Comparison of ENCODE assay signal across 9 mouse cellular contexts in the genomic region with DNA sequence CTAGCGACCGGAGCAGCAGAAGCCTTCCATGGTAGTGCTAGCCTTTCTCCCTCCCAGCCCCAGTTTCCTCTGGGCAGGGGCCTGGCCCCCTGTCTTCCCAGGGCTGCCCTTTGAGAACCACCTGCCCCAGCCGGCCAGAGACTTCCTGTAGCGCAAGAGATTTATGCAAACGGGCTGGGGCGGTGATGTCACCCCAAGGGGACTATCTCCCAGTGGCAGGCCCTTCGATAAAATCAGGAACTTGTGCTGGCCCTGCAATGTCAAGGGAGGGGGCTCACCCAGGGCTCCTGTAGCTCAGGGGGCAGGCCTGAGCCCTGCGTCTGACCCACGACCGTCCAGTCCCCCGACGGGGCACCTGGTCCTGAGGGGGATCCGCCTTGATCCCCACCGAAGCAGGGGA. TPM values are rescaled to one million over a fixed set of nuclear protein-coding genes. Genes with fewer than 3 reads are reported as not detected.
DNase-seq lines count a peak whose midpoint lies in the region; ATAC-seq and TF ChIP-seq lines count a peak whose summit lies in the region.
"Had no signal": no experiment of that assay in that cellular context is flagged by ENCODE, and none has a peak within 500 bp of the region (broad histone marks: within the 10 kb centered on the region; RNA-seq: fewer than 3 reads in every experiment).

No protein-coding gene starts in this region.

- no peak for ATAC-seq in forebrain, embryonic 16.5 days
- peak; percentile 35; the same call in 1 of the 2 replicates for ATAC-seq in stomach, embryonic 16.5 days (ENCODE audit: insufficient read depth, low FRiP score)
- no peak for ATAC-seq in hindbrain, embryonic 12.5 days (ENCODE audit: low FRiP score)

- H3K4me2 ChIP-seq in forebrain, embryonic 16.5 days (ENCODE audit: low read length) = no peak overlapping the region
- H3K4me2 ChIP-seq in stomach, embryonic 16.5 days (ENCODE audit: low read depth, low read length) = no peak overlapping the region
- H3K4me2 ChIP-seq in hindbrain, embryonic 12.5 days (replicated peaks) = no peak overlapping the region

- no peaks in the 10 kb centered on the region for H3K36me3 ChIP-seq in forebrain, embryonic 10.5 days (replicated peaks)
- H3K36me3 ChIP-seq in forebrain, embryonic 16.5 days (ENCODE audit: control insufficient read depth, insufficient read depth) = no peaks in the 10 kb centered on the region
- no peaks in the 10 kb centered on the region for H3K36me3 ChIP-seq in thymus, adult 2 months (ENCODE audit: control insufficient read depth, insufficient read depth, low read length)
- no peaks in the 10 kb centered on the region for H3K36me3 ChIP-seq in stomach, embryonic 16.5 days (ENCODE audit: control insufficient read depth, insufficient read depth, low read length)
- no peaks in the 10 kb centered on the region for H3K36me3 ChIP-seq in hindbrain, embryonic 12.5 days

- TF ChIP-seq CTCF in thymus, adult 2 months (IDR thresholded peaks at IDR 0.05; ENCODE audit: borderline replicate concordance, control insufficient read depth, extremely low read depth, insufficient read depth, low read length, poor library complexity) = no peak

- H3K9me3 ChIP-seq in forebrain, embryonic 10.5 days = no peaks in the 10 kb centered on the region
- H3K9me3 ChIP-seq in forebrain, embryonic 16.5 days (ENCODE audit: control insufficient read depth, low read length) = no peaks in the 10 kb centered on the region
- H3K9me3 ChIP-seq in stomach, embryonic 16.5 days (replicated peaks; ENCODE audit: control insufficient read depth, low read length) = no peaks in the 10 kb centered on the region
- H3K9me3 ChIP-seq in hindbrain, embryonic 12.5 days (replicated peaks) = no peaks in the 10 kb centered on the region

- peak overlapping the region; percentile 11; the same call in 1 of the 2 replicates for H3K27ac ChIP-seq in forebrain, embryonic 10.5 days
- no peak overlapping the region for H3K27ac ChIP-seq in forebrain, embryonic 16.5 days (ENCODE audit: low read length)
- H3K27ac ChIP-seq in thymus, adult 2 months (ENCODE audit: control insufficient read depth, insufficient read depth, low read length) = no peak overlapping the region; the same call in 1 of the 2 replicates
- no peak overlapping the region; the same call in 1 of the 2 replicates for H3K27ac ChIP-seq in stomach, embryonic 16.5 days (ENCODE audit: low read length)
- H3K27ac ChIP-seq in hindbrain, embryonic 12.5 days = no peak overlapping the region

- H3K27me3 ChIP-seq in forebrain, embryonic 10.5 days (ENCODE audit: poor library complexity, severe bottlenecking) = no peaks in the 10 kb centered on the region
- no peaks in the 10 kb centered on the region for H3K27me3 ChIP-seq in forebrain, embryonic 16.5 days (replicated peaks; ENCODE audit: control insufficient read depth, insufficient read depth, low read length)
- no peaks in the 10 kb centered on the region for H3K27me3 ChIP-seq in thymus, adult 2 months (ENCODE audit: control insufficient read depth, insufficient read depth, low read length)
- H3K27me3 ChIP-seq in stomach, embryonic 16.5 days (ENCODE audit: control insufficient read depth, insufficient read depth, low read length) = no peaks in the 10 kb centered on the region
- no peaks in the 10 kb centered on the region for H3K27me3 ChIP-seq in hindbrain, embryonic 12.5 days

- TF ChIP-seq POLR2A in thymus, adult 2 months (IDR thresholded peaks at IDR 0.05; ENCODE audit: control insufficient read depth, extremely low read depth, insufficient read depth, low read length, poor library complexity) = no peak

- peaks cover 11% of the 10 kb centered on the region; the same call in 1 of the 2 replicates for H3K4me1 ChIP-seq in forebrain, embryonic 10.5 days
- no peaks in the 10 kb centered on the region for H3K4me1 ChIP-seq in forebrain, embryonic 16.5 days (replicated peaks; ENCODE audit: control insufficient read depth, insufficient read depth, low read length)
- peaks cover 4% of the 10 kb centered on the region; the same call in 1 of the 2 replicates for H3K4me1 ChIP-seq in thymus, adult 2 months (replicated peaks; ENCODE audit: control insufficient read depth, insufficient read depth, low read length)
- H3K4me1 ChIP-seq in stomach, embryonic 16.5 days (ENCODE audit: control insufficient read depth, insufficient read depth, low read length) = no peaks in the 10 kb centered on the region
- H3K4me1 ChIP-seq in hindbrain, embryonic 12.5 days = no peaks in the 10 kb centered on the region

- H3K4me3 ChIP-seq in forebrain, embryonic 10.5 days = no peak overlapping the region
- no peak overlapping the region for H3K4me3 ChIP-seq in forebrain, embryonic 16.5 days (replicated peaks; ENCODE audit: low read length)
- peak overlapping the region; percentile 18 for H3K4me3 ChIP-seq in thymus, adult 2 months (ENCODE audit: control insufficient read depth, insufficient read depth, low read length)
- peak overlapping the region; percentile 22 for H3K4me3 ChIP-seq in stomach, embryonic 16.5 days (replicated peaks; ENCODE audit: low read length)
- no peak overlapping the region for H3K4me3 ChIP-seq in hindbrain, embryonic 12.5 days
- H3K4me3 ChIP-seq: myocyte had no signal

- H3K9ac ChIP-seq in forebrain, embryonic 16.5 days (replicated peaks; ENCODE audit: low read depth, low read length) = no peak overlapping the region
- H3K9ac ChIP-seq in stomach, embryonic 16.5 days (ENCODE audit: low read length) = peak overlapping the region; percentile 29; the same call in 1 of the 2 replicates
- no peak overlapping the region for H3K9ac ChIP-seq in hindbrain, embryonic 12.5 days

- 73% methylated on average over 14 of the region's 14 CpGs for WGBS in forebrain, embryonic 10.5 days
- 77% methylated on average over 14 of the region's 14 CpGs for WGBS in forebrain, embryonic 16.5 days
- 36% methylated on average over 14 of the region's 14 CpGs for WGBS in thymus, adult 2 months
- WGBS in stomach, embryonic 16.5 days = 63% methylated on average over 14 of the region's 14 CpGs
- WGBS in hindbrain, embryonic 12.5 days = 72% methylated on average over 14 of the region's 14 CpGs

- no peak for DNase-seq in forebrain, embryonic 10.5 days (ENCODE audit: extremely low spot score, low spot score)
- DNase-seq in thymus, adult 2 months = no peak
- DNase-seq in thymus, postnatal 0 days (ENCODE audit: low spot score) = no peak
- DNase-seq in lung, postnatal 25 days (ENCODE audit: low spot score) = peak; percentile 67
- no peak for DNase-seq in frontal cortex, postnatal 25 days (ENCODE audit: low spot score in 2 of 2)

RNA-seq across cellular contexts. Expression of a gene that starts 14.3 kb away (rescaled TPM):
- 2.8 and 3.1 TPM in 2 replicates for polyA plus RNA-seq in forebrain, embryonic 10.5 days (2016; fragmentation: Nextera tagmentation; extraction: Ambion mirVana)
- polyA plus RNA-seq in forebrain, embryonic 16.5 days (2015; fragmentation: Nextera tagmentation; extraction: Ambion mirVana) = 1.7 and 1.9 TPM in 2 replicates
- 53.6 and 55.7 TPM in 2 replicates for polyA plus RNA-seq in thymus, adult 2 months (2012; rRNA removed)
- 13.8 and 14.0 TPM in 2 replicates for polyA plus RNA-seq in thymus, postnatal 0 days (2015; fragmentation: Nextera tagmentation; extraction: Ambion mirVana)
- 5.1 and 6.7 TPM in 2 replicates for polyA plus RNA-seq in stomach, embryonic 16.5 days (2015; fragmentation: Nextera tagmentation; extraction: Ambion mirVana)
- 4.2 and 4.6 TPM in 2 replicates for polyA plus RNA-seq in hindbrain, embryonic 12.5 days (2016; fragmentation: Nextera tagmentation; extraction: Ambion mirVana)

RNA-seq across cellular contexts. Expression of a gene that starts 21.4 kb away (rescaled TPM):
- polyA plus RNA-seq in forebrain, embryonic 10.5 days (2016; fragmentation: Nextera tagmentation; extraction: Ambion mirVana) = not detected in 2 replicates
- not detected in 2 replicates for polyA plus RNA-seq in forebrain, embryonic 16.5 days (2015; fragmentation: Nextera tagmentation; extraction: Ambion mirVana)
- polyA plus RNA-seq in thymus, adult 2 months (2012; rRNA removed) = 2.4 and 57.9 TPM in 2 replicates
- polyA plus RNA-seq in thymus, postnatal 0 days (2015; fragmentation: Nextera tagmentation; extraction: Ambion mirVana) = 0.18 and 0.36 TPM in 2 replicates
- 0.17 and 0.54 TPM in 2 replicates for polyA plus RNA-seq in stomach, embryonic 16.5 days (2015; fragmentation: Nextera tagmentation; extraction: Ambion mirVana)
- 0.28 and 0.30 TPM in 2 replicates for polyA plus RNA-seq in hindbrain, embryonic 12.5 days (2016; fragmentation: Nextera tagmentation; extraction: Ambion mirVana)

RNA-seq across cellular contexts. Expression of a gene that starts 26.3 kb away (rescaled TPM):
- polyA plus RNA-seq in forebrain, embryonic 10.5 days (2016; fragmentation: Nextera tagmentation; extraction: Ambion mirVana) = 17.8 and 17.9 TPM in 2 replicates
- polyA plus RNA-seq in forebrain, embryonic 16.5 days (2015; fragmentation: Nextera tagmentation; extraction: Ambion mirVana) = 23.1 and 33.3 TPM in 2 replicates
- polyA plus RNA-seq in thymus, adult 2 months (2012; rRNA removed) = 45.8 and 59.0 TPM in 2 replicates
- polyA plus RNA-seq in thymus, postnatal 0 days (2015; fragmentation: Nextera tagmentation; extraction: Ambion mirVana) = 15.1 and 16.4 TPM in 2 replicates
- 43.7 and 51.3 TPM in 2 replicates for polyA plus RNA-seq in stomach, embryonic 16.5 days (2015; fragmentation: Nextera tagmentation; extraction: Ambion mirVana)
- 32.6 and 36.1 TPM in 2 replicates for polyA plus RNA-seq in hindbrain, embryonic 12.5 days (2016; fragmentation: Nextera tagmentation; extraction: Ambion mirVana)

RNA-seq across cellular contexts. Expression of a gene that starts 42.7 kb away (rescaled TPM):
- polyA plus RNA-seq in forebrain, embryonic 10.5 days (2016; fragmentation: Nextera tagmentation; extraction: Ambion mirVana) = 361 TPM in 2 replicates
- 236 and 238 TPM in 2 replicates for polyA plus RNA-seq in forebrain, embryonic 16.5 days (2015; fragmentation: Nextera tagmentation; extraction: Ambion mirVana)
- 103 and 114 TPM in 2 replicates for polyA plus RNA-seq in thymus, adult 2 months (2012; rRNA removed)
- polyA plus RNA-seq in thymus, postnatal 0 days (2015; fragmentation: Nextera tagmentation; extraction: Ambion mirVana) = 302 and 307 TPM in 2 replicates
- polyA plus RNA-seq in stomach, embryonic 16.5 days (2015; fragmentation: Nextera tagmentation; extraction: Ambion mirVana) = 264 and 286 TPM in 2 replicates
- polyA plus RNA-seq in hindbrain, embryonic 12.5 days (2016; fragmentation: Nextera tagmentation; extraction: Ambion mirVana) = 274 and 282 TPM in 2 replicates

Comparison
In these comparisons a context has a peak if more than half of its experiments do, and no peak if none do; other contexts are left out.
1. H3K4me3 ChIP-seq: peak in thymus, adult 2 months (single experiment) and stomach, embryonic 16.5 days (single experiment); none in forebrain, embryonic 10.5 days (single experiment), forebrain, embryonic 16.5 days (single experiment) and hindbrain, embryonic 12.5 days (single experiment).